Mouse (Mus musculus): ENCODE results near the gene Pex6. TPM values are rescaled to one million over a fixed set of nuclear protein-coding genes. Genes with fewer than 3 reads are reported as not detected.

Gene Pex6
- total and polyA plus RNA-seq, 3 experiments = 13.7 to 31.8 (median 26.5) TPM

DNA sequence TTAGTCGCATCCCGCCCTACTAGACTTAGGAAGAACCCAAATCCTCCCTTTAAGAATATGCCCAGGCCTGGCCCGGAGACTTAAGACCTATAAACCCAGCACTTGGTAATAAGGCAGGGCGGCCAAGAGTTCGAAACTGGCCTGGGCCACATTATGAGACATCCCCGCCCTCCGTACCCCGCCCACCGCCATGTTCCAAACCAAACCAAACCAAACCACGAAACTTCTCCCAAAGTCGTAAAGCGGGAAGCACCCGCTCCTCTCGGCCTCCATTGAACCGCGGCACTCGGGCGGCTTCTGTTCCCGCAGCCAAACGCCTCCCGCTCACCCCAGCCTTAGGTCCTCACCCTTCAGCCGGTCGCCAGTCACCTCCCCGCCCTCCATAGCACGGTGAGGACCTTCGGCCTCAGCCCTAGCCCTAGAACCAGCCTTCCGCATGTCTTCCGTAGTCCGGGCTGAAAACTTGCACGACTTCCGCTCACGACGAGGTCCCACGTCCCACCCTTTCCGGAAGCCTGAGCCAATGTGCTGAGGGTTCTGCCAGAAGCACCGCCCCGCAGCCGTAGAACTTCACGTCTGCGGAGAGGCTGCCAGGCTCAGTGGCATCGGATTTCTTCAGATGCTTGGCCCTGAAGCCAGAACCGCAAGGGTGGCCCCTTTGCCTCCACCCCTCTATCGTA, 37.3 kb upstream of the Pex6 start, which contains the start of gene Rrp36:
TSS of gene Rrp36 (minus strand) at position 503 of the 680 bp plus-strand sequence.
- Histone ChIP-seq H3K4me3 (replicated peaks in 1 of 3; ENCODE audit: low read depth in 2 of 3, low read length in 2 of 3, poor library complexity in 1 of 3) (peak within 1 kb of the TSS; percentile 64 to 94 (median 81)), H3K27ac (ENCODE audit: insufficient read depth, low read depth) (peak within 1 kb of the TSS; percentile 35), H3K9me3 (replicated peaks; ENCODE audit: low read length) (peaks cover 7% of the 10 kb centered on the region), H3K4me2 (ENCODE audit: insufficient read depth, low read depth, poor library complexity, severe bottlenecking) (peak within 1 kb of the TSS; percentile 90), H3K36me3 (replicated peaks in 1 of 2; ENCODE audit: control insufficient read depth in 1 of 2, insufficient read depth in 1 of 2, low read length in 1 of 2) (peaks cover 66 to 82% of the 10 kb centered on the region in 2 experiments), H3K79me2 (replicated peaks; ENCODE audit: control insufficient read depth, extremely low read depth, insufficient read depth, poor library complexity, severe bottlenecking) (peaks cover 31% of the 10 kb centered on the region), H3K27me3 (replicated peaks) (no peaks in the 10 kb centered on the region), H3K4me1 (ENCODE audit: control insufficient read depth in 1 of 2, insufficient read depth in 2 of 2) (peaks cover 13 to 37% of the 10 kb centered on the region in 2 experiments), H3K9ac (ENCODE audit: insufficient read depth, low read depth) (peak within 1 kb of the TSS; percentile 45)
- DNase-seq (ENCODE audit: extremely low read depth) = peak; percentile 94
- dilution Hi-C loops (cut with MboI; ENCODE audit: extremely low pct_ligation_motif_present, extremely low pct_unique_long_range_greater_than_20kb, low sequenced_read_pairs) (no loop called here), in situ Hi-C loops (cut with MboI; ENCODE audit: low pct_ligation_motif_present, low pct_unique_long_range_greater_than_20kb, low sequenced_read_pairs) (no loop called here)
- TF ChIP-seq CTCF (conservative IDR thresholded peaks at IDR 0.05 in 1 of 2, IDR thresholded peaks at IDR 0.05 in 1 of 2; ENCODE audit: low read depth in 2 of 2, low read length in 2 of 2) (no peak), TBP (conservative IDR thresholded peaks at IDR 0.05; ENCODE audit: low read depth, low read length) (0 out of 2 replicates have a peak, but pooled peaks have one; percentile 17), HCFC1 (IDR thresholded peaks at IDR 0.05; ENCODE audit: low read depth, low read length) (peak; percentile 84), MYC (IDR thresholded peaks at IDR 0.05; ENCODE audit: low read depth, low read length) (no peak), ELF1 (IDR thresholded peaks at IDR 0.05; ENCODE audit: low read depth, low read length) (peak; percentile 97), UBTF (IDR thresholded peaks at IDR 0.05; ENCODE audit: low read depth, low read length) (no peak), POLR2AphosphoS2 (IDR thresholded peaks at IDR 0.05; ENCODE audit: low read depth, low read length) (peak; percentile 97), NELFE (IDR thresholded peaks at IDR 0.05; ENCODE audit: low read depth, low read length) (peak; percentile 47), TCF12 (IDR thresholded peaks at IDR 0.05; ENCODE audit: low read depth, low read length) (no peak), SIN3A (IDR thresholded peaks at IDR 0.05; ENCODE audit: low read length) (peak; percentile 90), ZMIZ1 (IDR thresholded peaks at IDR 0.05; ENCODE audit: low read depth, low read length) (peak; percentile 71; the same call in 1 of the 2 replicates), POLR2A (IDR thresholded peaks at IDR 0.05; ENCODE audit: low read depth, low read length) (peak; percentile 90), MXI1 (IDR thresholded peaks at IDR 0.05; ENCODE audit: low read depth, low read length) (peak; percentile 95)

- Histone ChIP-seq H3K4me2 (ENCODE audit: insufficient read depth, low read depth, poor library complexity, severe bottlenecking) (peak overlapping the region; percentile 14; the same call in 1 of the 2 replicates), H3K79me2 (replicated peaks; ENCODE audit: control insufficient read depth, extremely low read depth, insufficient read depth, poor library complexity, severe bottlenecking) (peaks cover 39% of the 10 kb centered on the region), H3K27ac (ENCODE audit: insufficient read depth, low read depth) (peak overlapping the region; percentile 30), H3K9me3 (replicated peaks; ENCODE audit: low read length) (peaks cover 3% of the 10 kb centered on the region), H3K9ac (ENCODE audit: insufficient read depth, low read depth) (peak overlapping the region; percentile 33), H3K4me3 (replicated peaks in 1 of 3; ENCODE audit: low read depth in 2 of 3, low read length in 2 of 3, poor library complexity in 1 of 3) (peak overlapping the region; percentile 18 to 94 (median 81)), H3K4me1 (ENCODE audit: control insufficient read depth in 1 of 2, insufficient read depth in 2 of 2) (peaks cover 13 to 44% of the 10 kb centered on the region in 2 experiments), H3K36me3 (replicated peaks in 1 of 2; ENCODE audit: control insufficient read depth in 1 of 2, insufficient read depth in 1 of 2, low read length in 1 of 2) (peaks cover 61 to 76% of the 10 kb centered on the region in 2 experiments), H3K27me3 (replicated peaks) (no peaks in the 10 kb centered on the region)
- in situ Hi-C loops (cut with MboI; ENCODE audit: low pct_ligation_motif_present, low pct_unique_long_range_greater_than_20kb, low sequenced_read_pairs) = no loop called here
- no peak for DNase-seq (ENCODE audit: extremely low read depth)
- dilution Hi-C loops (cut with MboI; ENCODE audit: extremely low pct_ligation_motif_present, extremely low pct_unique_long_range_greater_than_20kb, low sequenced_read_pairs) = no loop called here
- TF ChIP-seq UBTF (IDR thresholded peaks at IDR 0.05; ENCODE audit: low read depth, low read length) = no peak
- TF ChIP-seq RAD21 (IDR thresholded peaks at IDR 0.05; ENCODE audit: low read depth, low read length) = no peak
- TF ChIP-seq TBP (conservative IDR thresholded peaks at IDR 0.05; ENCODE audit: low read depth, low read length) = no peak
- TF ChIP-seq MYC (IDR thresholded peaks at IDR 0.05; ENCODE audit: low read depth, low read length) = no peak
- no peak for TF ChIP-seq E2F4 (IDR thresholded peaks at IDR 0.05; ENCODE audit: insufficient replicate concordance, low read depth, low read length)
- TF ChIP-seq BHLHE40 (IDR thresholded peaks at IDR 0.05; ENCODE audit: low read depth, low read length) = no peak
- no peak for TF ChIP-seq USF2 (conservative IDR thresholded peaks at IDR 0.05; ENCODE audit: low read depth, low read length)
- TF ChIP-seq NELFE (IDR thresholded peaks at IDR 0.05; ENCODE audit: low read depth, low read length) = no peak
- TF ChIP-seq POLR2AphosphoS2 (IDR thresholded peaks at IDR 0.05; ENCODE audit: low read depth, low read length) = no peak
- no peak for TF ChIP-seq TCF12 (IDR thresholded peaks at IDR 0.05; ENCODE audit: low read depth, low read length)
- TF ChIP-seq HCFC1 (IDR thresholded peaks at IDR 0.05; ENCODE audit: low read depth, low read length) = no peak
- no peak for TF ChIP-seq USF1 (IDR thresholded peaks at IDR 0.05; ENCODE audit: low read depth, low read length)
- TF ChIP-seq ZNF384 (IDR thresholded peaks at IDR 0.05; ENCODE audit: low read depth, low read length) = no peak
- TF ChIP-seq ZKSCAN1 (IDR thresholded peaks at IDR 0.05; ENCODE audit: borderline replicate concordance, low read depth, low read length) = no peak
- TF ChIP-seq ETS1 (conservative IDR thresholded peaks at IDR 0.05; ENCODE audit: low read depth, low read length) = no peak
- no peak for TF ChIP-seq ZMIZ1 (IDR thresholded peaks at IDR 0.05; ENCODE audit: low read depth, low read length)
- no peak for TF ChIP-seq POLR2A (IDR thresholded peaks at IDR 0.05; ENCODE audit: low read depth, low read length)
- TF ChIP-seq CHD1 (IDR thresholded peaks at IDR 0.05; ENCODE audit: low read depth, low read length) = no peak
- no peak for TF ChIP-seq MEF2A (IDR thresholded peaks at IDR 0.05; ENCODE audit: borderline replicate concordance, low read depth, low read length)
Measured at GRCm38 (mm10) chr17:46674530-46675283, 36.6 kb upstream of the Pex6 start.

Data from CH12.LX (cell line).